Mouse (Mus musculus) heart, embryonic 16.5 days (tissue): ENCODE data around the gene Iscu. TPM values are rescaled to one million over a fixed set of nuclear protein-coding genes. Genes with fewer than 3 reads are reported as not detected.
"Not testable (repeated sequence)": the region's sequence is repeated elsewhere in the genome, so short reads cannot be mapped to it uniquely, and the experiment has no call there.

Experiments
- ATAC-seq: fragments of 200-750 bp; cut with Nextera tagmentation; replicated peaks from 2 replicates; pipeline ENCODE4 v1.8.0; 2017; ENCODE audit warnings: moderate number of reproducible peaks; ENCODE audit not compliant: insufficient read depth, low FRiP score; ENCODE audit errors: extremely low read depth
- H3K27ac ChIP-seq: fragments of 300-500 bp; sonication (generic); 2 replicates; pipeline ENCODE4 v1.5.1; 2014; ENCODE audit warnings: mild to moderate bottlenecking, low read length, control low read depth, moderate library complexity
- H3K27me3 ChIP-seq: fragments of 300-500 bp; sonication (generic); 2 replicates; pipeline ENCODE4 v1.6.1; 2014; ENCODE audit warnings: low read length, mixed read lengths; ENCODE audit not compliant: control insufficient read depth, insufficient read depth
- H3K36me3 ChIP-seq: fragments of 300-500 bp; sonication (generic); 2 replicates; pipeline ENCODE4 v1.6.1; 2014; ENCODE audit not compliant: control insufficient read depth, insufficient read depth
- H3K4me1 ChIP-seq: fragments of 300-500 bp; sonication (generic); 2 replicates; pipeline ENCODE4 v1.6.1; 2014; ENCODE audit warnings: low read length, mixed read lengths; ENCODE audit not compliant: control insufficient read depth, insufficient read depth
- H3K4me2 ChIP-seq: fragments of 300-500 bp; sonication (generic); 2 replicates; pipeline ENCODE4 v1.6.1; 2014; ENCODE audit warnings: low read depth, mild to moderate bottlenecking, control low read depth, low read length
- H3K4me3 ChIP-seq: fragments of 300-500 bp; sonication (generic); 2 replicates; pipeline ENCODE4 v1.5.1; 2014; ENCODE audit warnings: mild to moderate bottlenecking, control low read depth, low read length
- H3K9ac ChIP-seq: fragments of 300-500 bp; sonication (generic); 2 replicates; pipeline ENCODE4 v1.6.1; 2014; ENCODE audit warnings: low read length, control low read depth
- H3K9me3 ChIP-seq: fragments of 300-500 bp; sonication (generic); replicated peaks from 2 replicates; pipeline ENCODE4 v1.6.1; 2016; ENCODE audit warnings: low read length; ENCODE audit not compliant: control insufficient read depth
- WGBS: fragments of 180-500 bp; shearing (Covaris S2); extraction: QIAGEN DNeasy Blood & Tissue Kit; methylation state at CpG from one replicate; pipeline ENCODE4 v1.1.7; 2014; 5-methylcytosine and 5-hydroxymethylcytosine counted together
- polyA plus RNA-seq: library from polyadenylated mRNA; unstranded; fragments of >200 nt; fragmentation: Nextera tagmentation; extraction: Ambion mirVana; gene quantifications from 2 replicates; pipeline ENCODE4 v1.2.1, GENCODE M21; 2015

The Iscu gene
- polyA plus RNA-seq, 1 experiment from 2014 or later = 136 TPM

DNA sequence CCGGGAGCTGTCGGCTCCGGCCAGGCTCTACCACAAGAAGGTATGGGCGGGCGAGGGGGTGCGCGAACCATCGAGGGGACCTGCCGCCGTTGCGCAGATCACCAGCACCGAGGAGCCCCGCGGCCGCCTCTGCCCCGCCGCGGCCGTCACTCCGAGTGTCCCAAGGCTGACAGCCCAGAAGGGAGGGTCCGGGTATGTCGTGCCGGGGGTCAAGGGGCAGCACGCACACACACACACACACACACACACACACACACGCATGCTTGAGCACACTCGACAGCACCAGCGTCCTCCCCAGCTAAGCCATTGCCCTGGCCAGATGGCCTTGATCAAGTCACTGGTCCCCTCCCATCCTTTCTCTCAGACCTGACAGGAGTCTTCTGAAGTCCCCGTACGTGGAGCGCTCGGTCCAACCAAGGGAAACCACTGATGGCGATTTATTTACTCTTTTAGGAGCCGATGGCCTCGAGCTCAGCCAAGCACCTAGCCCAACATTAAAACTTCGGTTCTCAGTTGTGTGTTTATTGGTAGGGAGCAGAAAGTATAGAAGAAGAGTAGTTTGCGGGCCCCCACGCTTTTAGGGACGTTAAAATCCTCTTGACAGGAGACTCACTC is 464 bp downstream of the Iscu start:
- H3K4me2 ChIP-seq = peak overlapping the region; percentile 97
- no peaks in the 10 kb centered on the region for H3K27me3 ChIP-seq
- peak overlapping the region; percentile 37; the same call in 1 of the 2 replicates for H3K27ac ChIP-seq
- WGBS = 2% methylated on average over 36 of the region's 38 CpGs
- ATAC-seq = peak; percentile 5
- H3K9me3 ChIP-seq = no peaks in the 10 kb centered on the region
- H3K9ac ChIP-seq = peak overlapping the region; percentile 83
- peaks cover 32% of the 10 kb centered on the region for H3K36me3 ChIP-seq
- H3K4me3 ChIP-seq = peak overlapping the region; percentile 99
- peaks cover 22% of the 10 kb centered on the region for H3K4me1 ChIP-seq

- Histone ChIP-seq H3K27ac (peak overlapping the region; percentile 37; the same call in 1 of the 2 replicates), H3K4me3 (peak overlapping the region; percentile 99), H3K9ac (peak overlapping the region; percentile 83), H3K36me3 (peaks cover 29% of the 10 kb centered on the region), H3K4me1 (peaks cover 22% of the 10 kb centered on the region), H3K27me3 (no peaks in the 10 kb centered on the region), H3K9me3 (no peaks in the 10 kb centered on the region), H3K4me2 (peak overlapping the region; percentile 97)
- no peak for ATAC-seq
- 2% methylated on average over 7 of the region's 7 CpGs for WGBS
These were observed 1.1 kb downstream of the Iscu start for GRCm38 (mm10) chr5:113773664-113774063.

GRCm38 (mm10) chr5:113775585-113775984 is 3.0 kb downstream of the Iscu start:
- no peaks in the 10 kb centered on the region for H3K27me3 ChIP-seq
- WGBS = 91% methylated on average over 10 of the region's 10 CpGs
- ATAC-seq = no peak
- H3K4me1 ChIP-seq = peaks cover 11% of the 10 kb centered on the region
- no peak overlapping the region for H3K4me3 ChIP-seq
- no peak overlapping the region for H3K27ac ChIP-seq
- peaks cover 29% of the 10 kb centered on the region for H3K36me3 ChIP-seq
- no peak overlapping the region for H3K4me2 ChIP-seq
- no peak overlapping the region for H3K9ac ChIP-seq
- no peaks in the 10 kb centered on the region for H3K9me3 ChIP-seq

- no peak overlapping the region for H3K9ac ChIP-seq
- H3K27ac ChIP-seq = no peak overlapping the region; the same call in 1 of the 2 replicates
- H3K4me1 ChIP-seq = peaks cover 10% of the 10 kb centered on the region
- H3K4me2 ChIP-seq = no peak overlapping the region
- H3K36me3 ChIP-seq = peaks cover 29% of the 10 kb centered on the region
- H3K4me3 ChIP-seq = no peak overlapping the region
- WGBS = 84% methylated on average over 15 of the region's 15 CpGs
- no peak for ATAC-seq
- no peaks in the 10 kb centered on the region for H3K27me3 ChIP-seq
- no peaks in the 10 kb centered on the region for H3K9me3 ChIP-seq
These were observed 3.8 kb downstream of the Iscu start for GRCm38 (mm10) chr5:113776128-113776895.

GRCm38 (mm10) chr5:113776896-113777226 is 4.3 kb downstream of the Iscu start:
- Histone ChIP-seq H3K4me3 (no peak overlapping the region), H3K36me3 (peaks cover 29% of the 10 kb centered on the region), H3K4me2 (no peak overlapping the region), H3K9me3 (no peaks in the 10 kb centered on the region), H3K27ac (no peak overlapping the region; the same call in 1 of the 2 replicates), H3K4me1 (peaks cover 10% of the 10 kb centered on the region), H3K27me3 (no peaks in the 10 kb centered on the region), H3K9ac (no peak overlapping the region)
- 87% methylated on average over 8 of the region's 8 CpGs for WGBS
- ATAC-seq = no peak

DNA sequence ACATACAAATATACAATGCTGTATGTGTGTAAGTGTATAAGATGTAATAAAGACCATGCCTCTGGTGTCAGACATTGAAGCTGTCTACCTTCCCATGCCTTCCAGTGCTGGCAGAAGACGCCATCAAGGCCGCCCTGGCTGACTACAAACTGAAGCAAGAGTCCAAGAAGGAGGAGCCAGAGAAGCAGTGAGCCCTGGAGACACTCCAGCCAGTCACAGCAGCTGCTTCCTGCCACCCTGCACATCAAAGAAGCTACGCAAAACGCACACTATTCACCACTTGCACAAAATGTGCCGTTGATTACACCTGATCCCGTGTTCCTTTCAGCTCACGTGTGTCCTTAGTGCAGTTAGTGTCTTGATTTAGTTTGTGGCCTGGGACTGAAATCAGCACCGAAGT is 5.2 kb downstream of the Iscu start:
- H3K27me3 ChIP-seq, H3K27ac ChIP-seq, H3K4me1 ChIP-seq, H3K4me3 ChIP-seq, H3K4me2 ChIP-seq, ATAC-seq, H3K9me3 ChIP-seq, H3K9ac ChIP-seq: not testable (repeated sequence)
- 84% methylated on average over 8 of the region's 8 CpGs for WGBS
- H3K36me3 ChIP-seq = peaks cover 29% of the 10 kb centered on the region

- 70% methylated on average over 5 of the region's 5 CpGs for WGBS
These were observed 7.0 kb downstream of the Iscu start for GRCm38 (mm10) chr5:113779569-113779968.

DNA sequence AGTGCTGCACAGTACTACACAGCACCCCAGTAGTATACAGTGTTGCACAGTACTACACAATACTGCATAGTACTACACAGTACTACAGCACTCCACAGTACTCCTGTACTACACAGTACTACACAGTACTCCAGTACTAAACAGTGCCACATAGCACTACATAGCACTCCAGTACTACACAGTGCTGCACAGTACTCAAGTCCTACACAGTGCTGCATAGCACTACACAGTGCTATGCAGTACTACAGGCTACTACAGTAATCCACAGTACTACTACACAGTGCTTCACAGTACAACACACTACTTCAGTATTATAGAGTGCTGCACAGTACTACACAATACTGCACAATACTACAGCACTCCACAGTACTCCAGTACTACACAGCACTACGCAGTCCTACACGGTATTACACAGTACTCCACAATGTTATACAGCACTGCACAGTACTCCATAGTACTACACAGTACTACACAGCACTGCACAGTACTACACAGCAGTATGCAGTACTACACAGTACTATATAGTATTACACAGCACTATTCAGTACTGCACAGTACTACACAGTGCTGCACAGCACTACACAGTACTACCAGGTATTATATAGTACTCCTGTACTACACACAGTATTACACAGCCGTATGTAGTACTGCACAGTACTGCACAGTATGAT is 7.7 kb downstream of the Iscu start:
- H3K4me3 ChIP-seq = no peak overlapping the region
- no peak overlapping the region for H3K4me2 ChIP-seq
- ATAC-seq = no peak
- H3K4me1 ChIP-seq = peaks cover 3% of the 10 kb centered on the region; the same call in 1 of the 2 replicates
- no peak overlapping the region for H3K27ac ChIP-seq
- no peaks in the 10 kb centered on the region for H3K9me3 ChIP-seq
- peaks cover 6% of the 10 kb centered on the region; the same call in 1 of the 2 replicates for H3K27me3 ChIP-seq
- WGBS = 90% methylated on average over 3 of the region's 3 CpGs
- H3K36me3 ChIP-seq = peaks cover 19% of the 10 kb centered on the region
- no peak overlapping the region for H3K9ac ChIP-seq

More at GRCm38 (mm10) chr5:113779569-113779968, 7.0 kb downstream of the Iscu start:
- no peak overlapping the region for H3K4me2 ChIP-seq
- no peak overlapping the region for H3K9ac ChIP-seq
- peaks cover 6% of the 10 kb centered on the region; the same call in 1 of the 2 replicates for H3K27me3 ChIP-seq
- H3K4me3 ChIP-seq = no peak overlapping the region
- H3K4me1 ChIP-seq = peaks cover 3% of the 10 kb centered on the region; the same call in 1 of the 2 replicates
- H3K27ac ChIP-seq = no peak overlapping the region
- ATAC-seq = no peak
- peaks cover 25% of the 10 kb centered on the region for H3K36me3 ChIP-seq
- no peaks in the 10 kb centered on the region for H3K9me3 ChIP-seq

DNA sequence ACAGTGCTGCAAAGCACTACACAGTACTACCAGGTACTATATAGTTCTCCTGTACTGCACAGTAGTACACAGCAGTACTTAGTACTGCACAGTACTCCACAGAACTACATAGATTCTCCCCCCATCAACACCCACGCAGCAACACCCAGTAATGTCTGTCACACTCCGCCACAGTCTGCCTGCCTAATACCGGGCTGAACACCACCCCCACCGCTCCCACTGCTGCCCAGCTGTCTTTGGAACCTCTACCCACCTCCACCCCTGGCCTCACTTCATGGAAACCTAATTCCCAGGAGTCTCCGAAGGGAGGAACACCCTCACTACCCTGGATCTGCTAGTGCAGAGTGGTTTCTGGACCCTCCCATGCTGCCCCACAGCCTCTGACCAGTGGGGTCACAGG is 8.2 kb downstream of the Iscu start:
- Histone ChIP-seq H3K4me2 (no peak overlapping the region), H3K27ac (no peak overlapping the region), H3K9me3 (no peaks in the 10 kb centered on the region), H3K27me3 (peaks cover 6% of the 10 kb centered on the region; the same call in 1 of the 2 replicates), H3K4me3 (no peak overlapping the region), H3K9ac (no peak overlapping the region), H3K4me1 (peaks cover 3% of the 10 kb centered on the region; the same call in 1 of the 2 replicates), H3K36me3 (peaks cover 16% of the 10 kb centered on the region)
- 84% methylated on average over 5 of the region's 5 CpGs for WGBS
- no peak for ATAC-seq
